Mouse (Mus musculus): ENCODE measurements around the gene Ctnna3.

Ctnna3 gene

GRCm38 (mm10) chr10:63712530-63712929 lies 282.6 kb downstream of the Ctnna3 start:
- no peak for DNase-seq (ENCODE audit: low read depth)

DNA sequence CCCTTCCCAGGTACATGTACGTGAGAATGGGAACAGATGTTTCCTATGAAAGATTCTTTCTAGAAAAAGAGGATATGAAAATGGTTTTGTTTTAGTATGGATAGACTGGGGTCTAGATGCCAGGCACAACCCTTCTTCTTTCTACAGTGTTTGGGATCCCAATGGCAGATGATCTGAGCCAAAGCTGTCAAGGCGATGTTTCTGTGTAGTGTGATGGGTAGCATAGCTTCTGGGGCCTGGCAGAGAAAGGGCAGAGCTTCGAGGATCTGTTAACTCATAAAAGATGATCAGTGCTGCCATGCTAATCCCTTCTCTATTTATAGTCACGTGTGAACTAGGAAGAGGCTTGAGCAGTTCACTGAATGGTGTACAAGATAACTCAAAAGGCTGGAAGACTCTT lies 284.3 kb downstream of the Ctnna3 start:
- no peak for DNase-seq (ENCODE audit: low read depth)

GRCm38 (mm10) chr10:63768871-63769270 lies 339.0 kb downstream of the Ctnna3 start:
- no peak for DNase-seq (ENCODE audit: low read depth)

DNA sequence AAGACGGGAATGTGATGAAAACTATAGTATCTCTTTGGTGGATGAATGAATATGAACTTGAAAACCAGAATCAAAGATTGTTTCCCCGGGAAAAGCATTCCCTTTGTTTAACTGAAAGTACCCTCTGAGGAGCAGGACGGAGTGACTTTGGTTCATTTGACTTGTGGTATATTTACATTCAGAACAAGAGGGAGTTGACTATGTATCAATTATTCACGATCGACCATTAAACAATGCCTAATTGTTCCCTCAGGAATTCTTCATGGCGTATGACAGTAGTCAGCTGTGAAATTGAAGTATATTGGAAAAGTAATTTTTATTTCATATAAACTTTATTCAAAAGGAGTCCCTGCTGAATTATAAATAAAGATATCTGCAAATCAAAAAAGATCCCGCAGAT lies 341.8 kb downstream of the Ctnna3 start:
- DNase-seq (ENCODE audit: low read depth) = no peak

GRCm38 (mm10) chr10:63772074-63772473 lies 342.2 kb downstream of the Ctnna3 start:
- no peak for DNase-seq (ENCODE audit: low read depth)

GRCm38 (mm10) chr10:63781948-63782347 lies 352.1 kb downstream of the Ctnna3 start:
- DNase-seq (ENCODE audit: low read depth) = no peak

- DNase-seq (ENCODE audit: low read depth) = no peak
Observed at GRCm38 (mm10) chr10:63784808-63785535, 355.1 kb downstream of the Ctnna3 start.

DNA sequence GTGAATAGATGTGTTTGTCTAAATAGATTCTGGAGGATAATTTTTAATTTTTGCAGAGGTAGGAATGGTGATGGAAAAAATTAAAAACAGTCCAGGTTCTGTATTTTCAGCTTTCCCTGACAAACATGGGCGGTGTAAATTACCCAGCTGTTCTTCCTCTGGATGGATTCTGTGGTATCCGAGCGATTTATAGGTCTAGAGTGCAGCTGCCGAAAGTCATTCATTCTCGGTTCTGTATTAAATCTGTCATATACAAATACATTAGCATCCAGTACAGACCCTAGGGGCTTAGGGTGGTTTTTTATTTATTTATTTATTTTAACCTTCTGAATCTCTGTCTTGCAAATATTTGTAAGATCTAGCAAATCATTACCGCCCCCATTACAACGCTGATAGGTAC lies 356.5 kb downstream of the Ctnna3 start:
- DNase-seq (ENCODE audit: low read depth) = no peak

- DNase-seq (ENCODE audit: low read depth) = no peak
Observed at GRCm38 (mm10) chr10:63803909-63804308, 374.0 kb downstream of the Ctnna3 start.

GRCm38 (mm10) chr10:63805551-63805950 lies 375.7 kb downstream of the Ctnna3 start:
- no peak for DNase-seq (ENCODE audit: low read depth)

GRCm38 (mm10) chr10:63806254-63806653 lies 376.4 kb downstream of the Ctnna3 start:
- no peak for DNase-seq (ENCODE audit: low read depth)

DNA sequence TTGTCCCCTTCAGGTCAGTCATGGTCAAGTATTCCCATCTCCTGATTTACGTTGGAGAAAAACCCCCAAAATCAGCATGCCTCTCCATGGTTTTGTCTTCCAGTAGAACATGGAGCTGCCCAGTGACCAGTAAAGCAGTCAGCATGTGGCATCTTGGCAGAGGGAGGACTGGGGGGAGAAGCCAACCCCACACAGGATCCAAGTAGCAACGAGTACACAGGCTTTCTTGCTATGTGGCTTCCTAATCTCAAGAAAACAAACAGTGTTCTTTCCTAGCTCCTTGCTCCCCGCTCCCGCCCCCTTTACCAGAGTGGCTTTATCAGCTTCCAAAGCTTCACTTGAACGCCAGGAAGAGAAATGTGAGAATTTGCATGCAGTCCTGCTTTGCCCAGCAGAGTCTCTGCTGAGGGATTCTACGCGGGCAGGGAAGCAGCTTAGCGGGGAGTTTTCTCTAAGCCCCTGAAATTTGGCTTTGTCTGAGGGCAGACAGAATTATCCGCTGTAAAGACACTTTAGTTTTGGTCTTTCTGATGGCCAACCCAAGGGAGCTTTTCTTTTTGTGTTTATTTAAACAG lies 380.2 kb downstream of the Ctnna3 start:
- no peak for DNase-seq (ENCODE audit: low read depth)

- no peak for DNase-seq (ENCODE audit: low read depth)
Observed at GRCm38 (mm10) chr10:63839011-63839410, 409.1 kb downstream of the Ctnna3 start.

DNA sequence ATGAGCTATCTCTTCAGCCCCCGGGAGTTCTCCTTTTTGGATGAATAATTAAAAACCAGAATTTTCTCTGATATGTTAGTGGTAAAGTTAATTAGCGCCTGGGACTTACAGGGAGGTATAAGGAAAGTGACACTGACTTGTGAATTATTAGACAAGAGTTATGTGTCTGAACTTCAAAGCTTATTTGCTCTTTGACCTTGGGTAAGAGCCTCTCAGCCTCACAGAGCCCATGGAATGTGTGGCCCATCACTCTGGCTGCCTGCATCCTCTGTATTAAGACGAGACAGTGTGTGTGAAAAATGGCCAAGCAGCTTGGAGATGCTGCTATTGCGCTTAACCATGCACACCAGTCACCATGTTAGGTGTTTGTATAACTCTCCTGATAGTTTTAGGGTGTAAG lies 422.0 kb downstream of the Ctnna3 start:
- DNase-seq (ENCODE audit: low read depth) = no peak

- DNase-seq (ENCODE audit: low read depth) = no peak
Observed at GRCm38 (mm10) chr10:63869123-63869522, 439.2 kb downstream of the Ctnna3 start.

- DNase-seq (ENCODE audit: low read depth) = no peak
Observed at GRCm38 (mm10) chr10:63880462-63880903, 450.6 kb downstream of the Ctnna3 start.

DNA sequence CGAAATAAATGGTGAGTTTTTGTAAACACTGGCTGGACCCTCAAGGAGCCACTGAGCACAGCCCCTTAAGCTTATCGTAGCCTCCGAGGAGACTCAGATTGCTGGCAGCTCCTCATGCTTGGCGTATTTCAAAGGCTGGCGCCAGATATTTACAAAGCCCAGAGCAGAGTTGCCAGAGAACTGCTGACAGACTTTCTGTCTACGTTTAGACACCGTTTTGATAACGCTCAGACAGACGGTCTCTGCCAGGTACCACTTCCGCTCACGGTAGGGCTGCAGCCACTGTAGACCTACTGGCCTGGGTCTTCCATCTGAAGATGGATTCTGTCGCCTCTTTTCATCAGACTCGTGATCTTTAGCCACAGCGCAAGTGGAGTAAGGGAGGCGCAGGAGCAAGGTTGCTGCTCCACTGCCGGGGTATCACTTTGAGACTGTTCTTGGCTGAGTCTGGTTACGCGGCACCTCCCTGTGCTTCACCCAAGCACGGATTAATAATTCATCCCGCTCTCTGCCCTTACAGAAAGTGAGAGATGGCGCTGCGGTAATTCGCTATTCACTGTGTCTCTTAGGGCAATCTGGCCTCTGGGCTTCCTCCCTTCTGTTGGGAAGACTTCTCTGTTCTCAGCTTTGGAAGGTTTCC lies 456.7 kb downstream of the Ctnna3 start:
- no peak for DNase-seq (ENCODE audit: low read depth)

- no peak for DNase-seq (ENCODE audit: low read depth)
Observed at GRCm38 (mm10) chr10:63894612-63895011, 464.7 kb downstream of the Ctnna3 start.

DNA sequence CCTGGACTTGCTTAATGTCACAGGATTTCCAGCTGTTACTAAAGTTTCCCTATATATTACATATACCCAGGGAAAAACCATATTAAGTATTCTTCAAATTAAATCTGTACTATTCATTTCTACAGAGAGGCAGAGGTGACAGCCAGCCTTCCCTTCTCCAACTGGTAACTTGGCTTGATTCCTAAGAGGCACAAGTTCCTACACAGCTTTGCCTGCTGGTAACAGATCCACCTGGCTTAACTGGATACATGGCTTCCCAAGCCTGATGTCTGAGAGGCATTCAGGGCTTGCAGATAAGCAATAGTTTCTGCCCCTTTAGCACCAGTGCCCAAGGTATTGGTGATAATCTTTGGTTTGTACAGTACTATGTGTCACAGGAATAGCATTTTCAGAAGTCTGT lies 470.0 kb downstream of the Ctnna3 start:
- no peak for DNase-seq (ENCODE audit: low read depth)

DNA sequence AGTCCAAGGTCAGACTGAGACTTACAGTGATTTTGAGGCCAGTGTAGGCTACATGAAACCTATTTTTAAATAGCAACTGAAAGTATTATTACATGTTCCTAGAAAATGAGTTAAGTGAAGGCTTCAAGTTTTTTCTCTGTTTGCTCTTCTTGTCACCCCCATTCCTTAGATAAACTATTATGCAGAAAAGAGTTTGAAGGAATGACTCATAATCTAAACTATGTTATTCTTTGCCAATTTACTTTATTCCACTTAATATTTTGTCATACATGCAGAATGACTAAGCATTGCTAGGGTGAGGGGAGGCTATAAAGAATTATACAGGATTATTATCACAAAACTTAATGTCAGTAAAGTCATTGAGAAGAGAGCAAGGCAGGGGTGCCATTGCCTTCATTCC lies 479.0 kb downstream of the Ctnna3 start:
- DNase-seq (ENCODE audit: low read depth) = no peak

DNA sequence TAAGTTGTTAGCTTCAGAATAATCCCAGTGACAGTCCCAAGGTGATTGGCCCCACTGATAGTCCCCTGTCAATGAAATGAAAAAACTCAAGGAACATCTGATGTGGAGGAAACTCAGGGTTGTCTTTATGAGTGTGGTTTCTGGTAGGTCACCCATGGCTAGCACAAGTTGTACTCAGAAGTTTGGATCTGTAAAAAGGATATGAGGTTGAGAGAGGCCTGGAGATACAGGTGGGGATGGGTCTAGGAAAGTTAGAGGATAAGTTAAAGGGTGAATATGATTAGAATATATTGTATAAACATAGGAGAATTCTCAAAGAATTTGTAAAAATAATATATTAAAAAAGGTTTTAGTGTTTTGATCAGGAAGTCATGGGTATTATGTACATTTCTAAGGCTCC lies 497.4 kb downstream of the Ctnna3 start, which contains the start of gene Gm10118:
TSS of gene Gm10118 (minus strand) at position 101 of the 400 bp plus-strand sequence.
- no peak for DNase-seq (ENCODE audit: low read depth)

DNA sequence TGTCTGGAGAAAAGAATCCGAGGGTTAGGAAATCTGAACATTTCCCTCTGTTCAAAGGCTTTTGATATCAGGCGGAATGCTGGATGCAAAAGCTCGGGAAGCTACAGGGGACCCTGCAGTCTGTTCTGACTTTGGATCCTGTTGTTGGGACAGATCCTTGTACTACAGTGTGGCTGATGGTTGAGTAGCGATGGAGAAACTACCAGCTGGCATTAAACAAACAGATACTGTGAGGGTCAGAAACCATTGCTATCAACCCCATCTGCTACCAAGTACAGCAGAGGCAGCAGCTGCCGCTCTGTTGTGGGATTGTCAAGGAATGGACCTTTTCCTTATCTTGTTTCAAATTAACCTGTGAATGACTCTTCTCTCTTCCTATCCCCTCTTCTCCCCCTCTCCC lies 504.0 kb downstream of the Ctnna3 start:
- no peak for DNase-seq (ENCODE audit: low read depth)

- no peak for DNase-seq (ENCODE audit: low read depth)
Observed at GRCm38 (mm10) chr10:63945534-63945933, 515.6 kb downstream of the Ctnna3 start.

Measured in c-Kit-positive CD71-negative TER-119-negative erythroid progenitor cells, embryonic 14.5 days (primary cell).